Mouse (Mus musculus): ENCODE measurements around the gene Nfe2. TPM values are rescaled to one million over a fixed set of nuclear protein-coding genes. Genes with fewer than 3 reads are reported as not detected.
A peak's percentile ranks its signal among the peaks of the same experiment; 100 is the strongest.
"Not testable (repeated sequence)": the region's sequence is repeated elsewhere in the genome, so short reads cannot be mapped to it uniquely, and the experiment has no call there.

Nfe2 gene
- total RNA-seq, 2 experiments from 2014 or later = 5.8 to 8.9 TPM

DNA sequence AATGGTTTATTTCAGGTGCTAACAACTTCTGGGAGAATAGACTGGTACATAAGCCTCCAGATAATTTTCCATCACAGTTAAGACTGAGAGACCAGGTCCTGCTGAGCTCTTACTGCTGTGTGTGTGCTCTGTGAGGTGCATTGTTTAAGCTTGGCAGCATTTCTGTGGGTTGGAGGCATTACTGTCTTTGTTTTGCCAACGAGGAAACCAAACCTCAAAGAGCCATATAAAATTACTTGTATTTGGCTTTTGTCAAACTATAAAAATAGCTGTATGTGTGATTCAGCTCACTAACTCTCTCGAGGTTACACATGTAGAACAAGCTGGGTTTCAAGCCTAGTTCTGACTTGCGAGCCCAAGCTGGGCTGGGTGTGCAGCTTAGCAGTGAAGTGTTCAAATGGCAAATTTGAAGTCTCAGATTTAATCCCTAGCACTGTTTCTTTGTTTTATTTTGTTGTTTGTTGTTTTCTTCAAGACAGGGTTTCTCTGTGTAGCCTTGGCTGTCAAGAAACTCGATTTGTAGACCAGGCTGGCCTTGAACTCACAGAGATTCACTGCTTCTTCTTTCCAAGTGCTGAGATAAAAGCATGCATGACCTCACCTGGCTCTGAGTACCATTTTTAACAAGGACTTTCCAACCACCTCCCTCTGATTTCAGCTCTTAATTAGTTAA is 34.6 kb upstream of the Nfe2 start:
- no peak for DNase-seq (ENCODE audit: low spot score in 2 of 2)

DNA sequence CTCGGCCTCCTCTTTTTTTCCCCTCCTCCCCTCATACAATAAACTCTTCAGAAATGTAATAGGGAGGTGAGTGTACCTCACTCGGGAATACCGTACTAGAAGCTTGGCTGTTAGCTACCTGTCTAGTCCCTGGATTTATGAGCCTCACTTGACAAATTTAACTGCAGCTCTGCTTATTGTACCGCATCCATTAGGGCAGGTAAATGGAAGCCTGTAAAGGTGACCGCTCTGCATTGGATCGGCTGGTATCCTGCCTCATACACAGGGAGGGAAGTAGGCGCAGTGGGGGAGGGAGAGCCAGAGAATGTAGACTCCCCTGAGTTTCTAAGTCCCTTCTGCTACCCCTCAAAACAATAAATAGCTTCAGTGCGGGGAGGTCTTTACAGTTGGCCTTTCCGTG is 32.6 kb upstream of the Nfe2 start:
- DNase-seq (ENCODE audit: low spot score in 2 of 2) = no peak

DNA sequence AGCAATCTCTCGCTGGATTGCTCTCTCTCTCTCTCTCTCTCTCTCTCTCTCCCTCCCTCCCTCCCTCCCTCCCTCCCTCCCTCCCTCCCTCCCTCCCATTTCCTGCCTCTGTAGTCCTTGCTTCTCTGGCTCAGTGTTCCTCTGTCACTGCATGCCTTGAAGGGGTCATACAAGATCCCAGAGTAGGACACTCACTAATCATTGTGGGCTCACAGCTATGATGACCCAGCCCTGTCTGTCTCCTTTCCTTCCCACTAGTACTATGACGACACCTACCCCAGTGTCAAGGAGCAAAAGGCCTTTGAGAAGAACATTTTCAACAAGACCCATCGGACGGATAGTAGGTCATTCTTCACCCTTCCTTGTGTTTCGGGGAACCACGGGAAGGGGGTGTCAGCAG is 32.2 kb upstream of the Nfe2 start:
- no peak for DNase-seq (ENCODE audit: low spot score in 2 of 2)

DNA sequence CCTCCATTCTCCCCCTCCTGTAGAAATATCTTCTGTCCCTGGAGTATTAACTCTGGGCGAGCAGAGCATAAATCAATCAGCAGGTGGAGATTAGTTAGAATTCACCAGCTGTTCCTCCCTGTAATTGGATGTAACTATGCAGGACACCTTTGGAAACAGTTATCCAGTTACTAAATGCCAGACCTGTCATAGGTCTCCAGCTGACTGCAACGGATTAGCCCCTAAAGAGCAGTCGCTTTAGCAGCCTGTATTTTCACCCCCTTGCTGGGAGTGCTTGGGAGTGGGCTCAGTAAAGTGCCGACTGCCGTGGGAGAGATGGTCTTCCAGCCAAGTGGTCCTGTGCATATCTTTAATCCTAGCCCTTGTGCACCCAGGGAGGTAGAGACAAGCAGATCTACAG is 31.4 kb upstream of the Nfe2 start:
- DNase-seq (ENCODE audit: low spot score in 2 of 2) = no peak

DNA sequence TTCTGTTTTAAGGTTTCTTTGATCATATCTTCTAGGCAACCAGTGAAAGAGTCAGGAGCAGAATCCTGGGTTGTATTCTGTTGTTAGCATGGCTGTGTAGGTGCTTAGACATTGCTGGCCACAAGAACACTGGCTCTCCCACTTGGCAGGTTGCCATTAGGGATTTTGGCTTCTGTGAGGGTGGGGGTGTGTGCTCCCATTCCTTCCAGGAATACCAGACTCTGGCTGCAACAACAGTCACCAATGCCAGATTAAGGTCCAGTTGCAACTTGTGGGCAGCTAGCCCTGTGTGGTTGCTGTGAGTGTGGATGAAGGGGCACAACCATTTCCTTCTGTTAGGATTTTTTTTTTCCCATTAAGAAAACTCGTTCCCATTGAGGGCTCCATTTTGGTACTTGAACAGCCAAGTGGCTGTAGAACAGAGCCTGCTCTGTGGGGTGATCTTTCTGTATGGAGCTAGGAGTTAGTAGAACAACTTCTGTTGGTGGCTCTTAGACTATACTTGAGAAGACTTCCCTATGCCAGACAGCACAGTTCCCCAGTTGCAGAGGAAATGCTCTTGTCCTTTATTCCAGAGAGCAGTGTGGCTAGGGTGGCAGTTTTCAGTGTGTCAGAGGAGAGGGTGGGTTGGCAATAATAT is 27.7 kb upstream of the Nfe2 start:
- no peak for DNase-seq (ENCODE audit: low spot score in 2 of 2)

DNA sequence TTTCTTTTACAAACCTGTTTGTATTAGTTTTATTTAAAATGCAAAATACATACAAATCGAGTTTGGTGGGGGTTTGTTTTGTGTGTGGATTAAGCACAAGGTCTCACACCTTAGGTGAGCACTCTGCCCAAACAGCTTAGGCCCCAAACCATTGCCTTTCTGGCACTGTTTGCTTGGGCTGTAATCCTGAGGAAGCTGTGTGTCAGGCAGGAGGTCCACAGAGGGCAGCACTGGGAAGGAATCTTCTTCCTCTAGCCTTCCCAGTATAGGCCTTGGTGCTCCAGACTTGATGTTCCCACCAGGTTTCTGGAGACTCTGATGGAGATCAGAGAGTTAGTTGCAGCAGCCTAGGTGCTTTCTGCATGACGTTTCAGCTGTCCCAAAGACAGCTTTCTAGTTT is 26.4 kb upstream of the Nfe2 start:
- no peak for DNase-seq (ENCODE audit: low spot score in 2 of 2)

DNA sequence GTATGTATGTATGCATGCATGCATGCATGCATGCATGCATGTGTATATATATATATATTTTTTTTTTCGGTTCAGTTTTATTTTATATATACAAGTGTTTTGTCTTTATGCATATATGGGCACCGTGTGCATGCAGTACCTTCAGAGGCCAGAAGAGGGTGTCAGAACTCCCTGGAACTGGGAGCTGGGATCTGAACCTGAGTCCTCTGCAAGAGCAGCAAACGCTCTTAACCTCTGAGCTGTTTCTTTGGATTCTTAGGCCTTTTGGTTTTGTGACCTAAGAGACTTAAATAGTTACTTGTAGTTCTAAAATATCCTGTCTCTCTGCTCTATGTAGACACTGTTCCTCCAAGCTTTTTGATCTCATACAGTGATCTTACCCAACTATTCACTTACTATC is 25.9 kb upstream of the Nfe2 start:
- DNase-seq (ENCODE audit: low spot score in 2 of 2) = no peak

DNA sequence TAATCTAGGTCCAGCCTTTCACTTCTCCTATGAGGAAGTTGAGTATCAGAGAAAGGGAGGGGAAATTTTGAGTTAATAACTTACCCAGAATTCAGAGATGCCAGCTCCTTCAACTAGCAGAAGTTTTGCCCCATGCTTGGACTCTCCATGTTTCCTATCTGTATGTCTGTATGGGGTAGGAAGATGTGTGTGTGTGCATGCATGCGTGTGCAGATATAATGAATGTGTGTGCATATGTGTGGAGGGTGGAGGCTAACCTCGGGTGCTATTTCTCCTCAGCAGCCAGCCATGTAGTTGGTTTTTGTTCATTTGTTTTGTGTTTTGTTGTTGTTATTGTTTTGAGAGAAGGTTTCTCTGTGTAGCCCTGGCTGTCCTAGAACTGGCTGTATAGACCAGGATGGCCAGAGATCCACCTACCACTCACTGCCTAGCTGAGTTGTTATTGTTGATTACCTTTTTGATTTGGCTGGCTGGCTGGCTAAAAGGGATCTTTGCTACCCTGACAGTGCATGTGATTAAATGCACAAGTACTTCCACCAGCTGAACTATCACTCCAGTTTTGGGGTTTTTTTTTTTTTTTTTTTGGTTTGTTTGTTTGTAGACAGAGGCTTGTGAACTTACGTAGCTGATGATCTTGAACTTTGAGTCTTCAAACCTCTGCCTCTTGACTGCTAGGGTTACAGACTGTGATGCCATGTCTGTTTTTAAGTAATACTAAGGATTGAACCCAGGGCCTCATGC is 23.4 kb upstream of the Nfe2 start:
- DNase-seq (ENCODE audit: low spot score in 2 of 2) = no peak

DNA sequence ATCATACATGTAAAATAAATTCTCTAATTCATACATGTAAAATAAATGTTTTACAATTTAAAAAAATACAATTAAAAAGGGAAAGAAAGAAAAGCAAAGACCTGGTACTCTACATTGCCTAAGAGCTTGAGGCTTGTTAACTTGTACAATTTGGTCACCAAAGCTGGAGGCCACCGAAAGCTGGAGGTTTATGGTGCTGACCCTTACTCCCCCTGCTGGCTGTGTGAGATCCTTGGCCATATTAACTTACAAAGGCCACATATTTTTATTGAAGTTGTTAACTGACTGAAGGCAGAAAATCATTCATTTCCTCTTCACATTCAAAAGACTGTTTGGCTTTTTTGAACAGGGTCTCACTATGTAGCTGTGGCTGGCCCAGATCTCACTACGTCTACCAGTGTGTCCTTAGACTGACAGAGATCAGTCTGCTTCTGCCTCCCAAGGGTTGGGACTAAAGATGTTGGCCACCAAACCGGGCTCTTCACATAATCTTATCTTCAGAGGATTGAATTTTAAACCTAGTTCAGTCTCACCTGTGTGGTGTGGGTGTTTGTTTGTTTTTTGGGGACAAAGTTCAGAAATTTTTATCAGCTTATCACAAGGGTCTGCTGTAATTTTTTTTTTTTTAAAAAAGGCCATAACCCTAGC is 22.7 kb upstream of the Nfe2 start:
- no peak for DNase-seq (ENCODE audit: low spot score in 2 of 2)

DNA sequence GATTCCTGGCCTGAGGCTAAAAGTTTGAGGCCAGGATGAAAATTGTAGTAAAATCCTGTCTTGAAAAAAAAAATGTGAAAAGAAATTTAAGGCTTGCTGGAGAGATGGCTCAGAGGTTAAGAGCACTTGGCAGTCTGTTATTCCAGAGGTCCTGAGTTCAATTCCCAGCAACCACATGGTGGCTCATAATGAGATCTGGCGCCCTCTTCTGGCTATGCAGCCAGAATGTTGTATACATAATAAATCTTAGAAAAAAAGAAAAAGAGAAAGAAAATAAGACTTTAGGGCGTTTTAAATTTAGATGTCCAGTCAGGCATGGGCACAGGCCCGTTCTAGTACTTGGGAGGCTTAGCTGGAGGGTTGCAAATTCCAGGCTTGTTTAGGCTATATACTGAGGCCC is 21.5 kb upstream of the Nfe2 start:
- DNase-seq (ENCODE audit: low spot score in 2 of 2) = no peak

DNA sequence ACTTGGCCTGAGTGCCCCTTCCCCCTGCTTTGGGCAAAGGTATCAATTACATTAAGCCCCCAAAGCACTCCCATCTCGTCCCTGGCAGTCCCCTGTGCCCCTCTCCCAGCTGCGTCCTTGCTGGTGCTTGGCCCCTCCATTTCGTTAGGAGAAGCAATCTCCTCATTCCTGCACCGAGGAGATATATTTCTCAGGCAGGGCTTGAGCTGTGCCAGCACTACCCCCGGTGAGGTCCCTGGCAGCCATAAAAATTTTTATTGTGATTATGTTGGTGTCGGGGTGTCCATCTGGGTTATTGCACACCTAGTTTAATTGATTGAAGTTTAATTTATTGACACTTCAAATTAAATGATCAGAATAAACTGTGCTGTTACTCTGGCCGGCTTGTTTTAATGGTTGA is 19.7 kb upstream of the Nfe2 start:
- no peak for DNase-seq (ENCODE audit: low spot score in 2 of 2)

DNA sequence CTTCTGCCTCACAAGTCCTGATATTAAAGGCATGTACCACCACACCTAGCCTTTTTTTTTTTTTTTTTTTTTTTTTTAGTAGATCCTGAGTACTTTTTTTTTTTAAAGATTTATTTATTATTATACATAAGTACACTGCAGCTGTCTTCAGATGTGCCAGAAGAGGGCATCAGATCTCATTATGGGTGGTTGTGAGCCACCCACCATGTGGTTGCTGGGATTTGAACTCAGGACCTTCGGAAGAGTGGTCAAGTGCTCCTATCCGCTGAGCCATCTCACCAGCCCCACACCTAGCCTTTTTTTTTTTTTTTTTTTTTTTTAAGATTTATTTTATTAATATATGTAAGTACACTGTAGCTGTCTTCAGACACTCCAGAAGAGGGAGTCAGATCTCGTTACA is 17.7 kb upstream of the Nfe2 start:
- not testable (repeated sequence) for DNase-seq (ENCODE audit: low spot score in 2 of 2)

DNA sequence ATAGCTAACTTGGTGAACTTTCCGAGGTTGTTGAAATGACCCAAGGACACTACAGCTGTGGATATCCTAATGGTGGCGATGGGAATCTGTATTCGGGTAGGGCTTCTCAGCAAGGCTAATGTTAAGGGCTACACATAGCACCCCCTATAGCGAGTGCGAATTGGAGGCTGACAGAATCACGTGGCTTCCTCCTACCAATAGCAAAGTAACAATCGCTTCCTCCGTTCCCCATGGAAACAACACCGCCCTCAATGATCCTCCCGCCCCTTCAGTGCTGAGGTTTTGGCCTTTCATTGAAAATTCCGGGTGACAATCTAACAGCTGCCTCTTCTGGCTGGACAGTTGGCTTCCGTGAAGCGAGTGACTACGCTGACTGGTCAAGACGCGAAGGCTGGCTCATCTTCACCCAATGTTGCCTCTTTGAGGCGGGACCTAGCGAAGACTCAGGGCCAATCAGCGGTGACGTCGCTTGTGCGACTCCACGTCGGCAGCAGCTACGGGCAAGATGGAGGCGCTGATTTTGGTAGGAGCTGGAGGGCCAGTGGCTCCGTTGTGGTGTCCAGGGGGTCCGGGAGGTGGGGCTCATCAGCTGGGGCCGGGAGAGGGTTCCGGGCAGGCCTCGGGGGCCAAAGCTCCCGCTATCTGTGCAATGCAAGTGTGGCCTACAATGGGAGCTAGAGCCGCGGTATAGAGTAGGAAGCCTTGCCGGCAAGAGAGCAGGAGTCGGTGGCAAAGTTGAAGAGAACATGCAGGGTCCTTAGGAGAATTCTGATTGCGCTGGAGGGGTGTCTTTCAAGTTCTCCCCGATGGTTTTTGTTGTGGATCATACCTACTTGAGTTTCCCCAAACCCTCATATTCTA is 14.4 kb upstream of the Nfe2 start, which contains the start of gene Copz1:
TSS of gene Copz1 (plus strand) at position 296 of the 861 bp plus-strand sequence.
- DNase-seq (ENCODE audit: low spot score in 2 of 2) = peak; percentile 81 to 88

DNA sequence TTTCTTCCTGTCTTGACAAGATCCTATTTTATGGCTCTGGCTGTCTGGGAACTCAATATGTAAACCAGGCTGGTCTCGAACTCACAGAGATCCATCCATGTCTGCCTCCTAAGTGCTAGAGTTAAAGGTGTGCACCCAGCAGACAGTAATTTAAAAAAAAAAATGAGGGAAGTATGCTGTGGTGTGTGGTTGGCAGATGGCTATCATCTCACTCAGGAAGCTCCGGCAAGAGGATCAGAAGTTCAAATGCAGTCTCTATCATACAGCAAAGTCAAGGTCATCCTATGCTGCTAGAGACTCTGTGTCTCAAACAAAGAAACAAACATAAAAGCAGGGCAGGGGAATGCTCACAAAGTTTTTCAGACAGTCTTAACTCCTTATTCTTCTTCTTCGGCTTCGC is 10.7 kb upstream of the Nfe2 start:
- DNase-seq (ENCODE audit: low spot score in 2 of 2) = no peak

DNA sequence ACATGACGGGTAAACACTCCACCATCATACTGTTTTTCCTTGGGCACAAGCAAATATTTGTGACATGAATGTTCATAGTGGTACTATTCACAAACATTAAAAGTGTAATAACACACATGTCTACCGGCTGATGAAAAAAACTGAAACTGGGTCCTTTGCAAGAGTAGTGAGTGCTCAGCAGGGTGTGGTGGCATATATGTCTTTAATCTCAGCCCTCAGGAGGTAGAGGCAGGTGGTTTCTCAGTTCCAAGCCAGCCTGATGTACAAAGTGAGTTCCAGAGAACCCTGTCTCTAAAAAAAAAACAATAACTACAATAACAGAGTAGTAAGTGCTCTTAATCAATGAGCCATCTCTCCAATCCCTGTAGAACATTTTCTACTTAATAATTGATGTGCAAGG is 6.6 kb upstream of the Nfe2 start:
- no peak for DNase-seq (ENCODE audit: low spot score in 2 of 2)

DNA sequence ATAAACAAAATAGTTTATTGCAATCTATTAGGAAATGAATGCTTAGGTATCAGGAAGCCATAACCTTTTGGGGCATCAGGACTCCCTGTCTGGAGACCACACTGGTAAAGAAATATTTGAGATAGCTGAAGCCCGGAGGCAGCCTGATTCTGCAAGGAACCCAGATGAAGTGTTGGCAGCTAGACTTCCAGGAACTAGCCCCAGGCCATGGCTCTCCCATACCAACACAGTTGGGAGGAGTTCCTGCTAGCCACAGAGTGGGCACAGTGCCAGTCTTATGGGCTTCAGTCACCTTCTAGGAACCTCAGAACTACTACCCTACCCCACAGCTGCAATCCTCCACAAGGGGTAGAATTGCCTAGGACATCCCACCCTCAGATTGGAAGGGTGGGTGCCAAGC is 1.8 kb upstream of the Nfe2 start:
- no peak for DNase-seq (ENCODE audit: low spot score in 2 of 2)

DNA sequence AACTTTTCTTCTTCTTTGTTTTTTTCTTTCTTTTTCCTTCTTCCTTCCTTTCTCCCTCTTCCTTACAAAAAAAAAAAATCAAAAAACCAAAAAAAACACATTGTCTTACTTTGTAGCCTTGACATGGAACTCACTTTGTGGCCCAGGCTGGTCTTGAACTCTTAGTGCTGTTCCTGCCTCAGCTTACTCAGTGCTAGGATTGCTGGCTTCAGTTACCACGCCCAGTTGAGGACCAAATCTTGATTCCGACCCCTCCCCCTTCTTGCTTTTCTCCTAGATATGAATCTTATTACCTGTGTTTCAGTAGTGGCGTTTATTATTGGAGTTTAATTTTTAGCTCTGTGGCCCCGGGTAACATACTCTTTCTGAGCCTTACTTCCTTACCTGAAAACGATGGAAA is 959 bp upstream of the Nfe2 start:
- no peak for DNase-seq (ENCODE audit: low spot score in 2 of 2)

DNA sequence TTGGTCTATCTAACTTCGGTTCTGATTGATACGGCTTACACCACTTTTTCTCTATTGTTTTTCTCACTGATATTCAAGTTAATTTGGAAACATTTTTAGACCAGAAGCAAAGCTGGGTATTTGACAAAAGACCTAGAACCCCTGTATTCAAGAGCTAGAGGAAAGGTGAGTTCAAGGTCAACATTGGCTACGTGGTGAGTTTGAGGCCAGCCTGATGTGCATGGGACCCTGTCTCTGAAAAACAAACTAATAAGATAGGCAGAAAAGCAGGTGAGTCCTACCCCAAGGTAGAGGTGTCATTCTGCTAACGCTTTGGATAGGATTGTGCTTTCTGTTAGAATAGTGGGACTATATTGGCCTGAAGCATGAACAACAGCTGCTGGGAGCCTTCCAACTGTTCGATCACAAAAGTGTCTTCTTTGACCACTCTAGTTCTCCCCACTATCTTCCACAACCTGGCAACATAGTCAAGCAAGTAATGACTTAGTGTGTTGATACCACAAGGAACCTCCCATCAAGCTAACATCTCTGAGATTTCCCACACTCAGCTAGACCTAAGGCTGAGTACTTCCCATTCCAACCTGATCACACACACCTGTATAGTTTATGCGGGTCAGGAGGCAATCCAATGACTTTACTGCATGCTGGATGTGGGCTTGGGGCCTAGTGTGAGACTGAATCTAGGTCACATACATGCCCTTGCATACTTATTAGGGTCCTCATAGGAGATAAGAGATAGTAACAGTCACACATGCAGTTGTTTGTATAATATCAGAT is 1.8 kb downstream of the Nfe2 start:
- no peak for DNase-seq (ENCODE audit: low spot score in 2 of 2)

DNA sequence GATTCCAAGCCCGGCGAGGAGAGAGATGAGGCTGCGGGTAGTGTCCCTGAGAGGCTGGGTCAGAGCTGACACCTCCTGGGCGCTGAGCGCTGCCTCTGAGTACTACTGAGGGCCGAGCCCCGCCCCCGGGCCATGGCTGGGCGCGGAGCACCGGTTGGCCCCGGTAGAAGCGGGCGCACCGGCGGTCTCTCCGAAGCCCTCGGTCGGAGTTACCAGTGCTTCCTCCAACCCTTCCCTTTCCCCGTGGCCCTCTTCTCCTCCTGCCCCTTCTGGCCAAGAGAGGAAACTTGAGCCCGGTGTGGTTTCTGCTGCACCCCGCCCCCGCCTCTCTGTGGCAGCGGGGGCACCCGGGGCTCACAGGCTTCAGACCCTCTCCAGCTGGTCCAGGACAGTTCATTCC is 3.0 kb downstream of the Nfe2 start:
- no peak for DNase-seq (ENCODE audit: low spot score in 2 of 2)

DNA sequence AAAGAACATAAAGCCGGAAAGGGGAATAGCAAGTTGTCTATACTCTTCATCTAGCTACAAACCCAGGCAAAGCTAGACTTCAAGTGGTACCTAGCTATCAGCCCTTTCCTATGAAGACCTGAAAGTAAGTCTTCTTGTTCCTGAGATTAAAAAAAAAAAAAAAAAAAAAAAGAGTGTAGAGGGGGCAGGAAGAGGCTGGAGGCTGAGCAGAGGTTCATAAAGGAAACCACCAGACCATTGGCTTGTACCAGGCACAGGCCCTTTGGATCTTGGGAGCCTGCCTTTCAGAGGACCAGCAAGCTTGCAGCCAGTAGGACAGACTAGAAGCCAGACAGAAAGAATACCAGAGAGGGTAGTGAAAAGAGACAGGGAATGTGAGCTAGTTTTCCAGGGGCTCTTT is 4.9 kb downstream of the Nfe2 start:
- no peak for DNase-seq (ENCODE audit: low spot score in 2 of 2)
